Mouse (Mus musculus): ENCODE results near the gene Ppp2r5c.

Ppp2r5c gene

DNA sequence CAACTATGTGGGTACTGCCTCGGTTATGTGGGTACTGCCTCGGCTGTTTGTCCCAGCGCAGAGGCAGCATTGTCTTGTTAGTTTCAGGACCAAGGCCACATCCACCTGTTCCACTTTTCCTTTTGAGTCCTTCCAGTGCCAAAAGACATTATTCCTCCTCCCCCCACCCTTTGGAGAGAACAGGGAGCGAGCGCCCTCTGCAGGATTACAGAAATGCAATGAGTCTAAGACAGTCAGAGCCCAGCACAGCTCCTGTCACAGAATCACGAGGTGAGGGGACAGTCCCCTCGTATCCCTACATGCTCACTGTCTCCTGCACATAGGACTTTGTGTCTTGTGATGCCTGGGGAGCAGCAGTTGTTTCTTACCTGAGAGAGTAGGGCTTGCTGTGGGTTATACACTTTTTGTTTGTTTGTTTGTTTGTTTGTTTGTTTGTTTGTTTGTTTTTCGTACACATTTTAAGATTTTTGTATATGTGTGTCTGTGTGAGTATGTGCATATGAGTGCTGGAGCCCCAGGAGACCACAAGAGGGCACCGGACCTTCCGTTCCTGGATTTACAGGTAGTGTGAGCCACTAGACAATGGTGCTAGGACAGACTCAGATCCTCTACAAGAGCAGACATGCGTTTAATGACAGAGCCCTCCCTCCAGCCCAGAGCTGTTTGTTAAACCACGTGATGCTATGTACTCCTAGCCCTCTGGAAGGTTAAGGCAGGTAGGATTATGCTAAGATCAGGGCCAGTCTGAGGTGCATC is 43.2 kb downstream of the Ppp2r5c start:
- no peak for DNase-seq (ENCODE audit: low spot score)

DNA sequence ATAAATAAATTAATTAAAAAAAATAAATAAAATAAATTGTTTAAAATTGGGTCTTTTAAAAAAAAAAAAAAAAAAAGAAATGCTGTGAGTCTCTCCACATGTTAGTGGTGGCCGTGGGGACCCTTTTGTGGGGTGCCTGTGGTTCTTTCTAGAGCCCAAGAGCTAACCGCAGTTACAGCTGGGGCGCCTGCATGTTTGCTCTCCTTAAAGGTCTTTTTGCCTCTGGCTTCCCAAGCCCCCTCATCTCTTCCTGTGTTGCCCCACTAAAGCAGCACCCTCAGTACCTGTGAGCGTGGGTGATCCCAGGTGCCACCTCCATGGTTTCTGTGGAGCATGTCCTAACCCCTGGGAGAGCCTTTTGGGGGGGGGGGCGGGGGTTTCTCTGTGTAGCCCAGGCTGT is 45.5 kb downstream of the Ppp2r5c start:
- no peak for DNase-seq (ENCODE audit: low spot score)

DNA sequence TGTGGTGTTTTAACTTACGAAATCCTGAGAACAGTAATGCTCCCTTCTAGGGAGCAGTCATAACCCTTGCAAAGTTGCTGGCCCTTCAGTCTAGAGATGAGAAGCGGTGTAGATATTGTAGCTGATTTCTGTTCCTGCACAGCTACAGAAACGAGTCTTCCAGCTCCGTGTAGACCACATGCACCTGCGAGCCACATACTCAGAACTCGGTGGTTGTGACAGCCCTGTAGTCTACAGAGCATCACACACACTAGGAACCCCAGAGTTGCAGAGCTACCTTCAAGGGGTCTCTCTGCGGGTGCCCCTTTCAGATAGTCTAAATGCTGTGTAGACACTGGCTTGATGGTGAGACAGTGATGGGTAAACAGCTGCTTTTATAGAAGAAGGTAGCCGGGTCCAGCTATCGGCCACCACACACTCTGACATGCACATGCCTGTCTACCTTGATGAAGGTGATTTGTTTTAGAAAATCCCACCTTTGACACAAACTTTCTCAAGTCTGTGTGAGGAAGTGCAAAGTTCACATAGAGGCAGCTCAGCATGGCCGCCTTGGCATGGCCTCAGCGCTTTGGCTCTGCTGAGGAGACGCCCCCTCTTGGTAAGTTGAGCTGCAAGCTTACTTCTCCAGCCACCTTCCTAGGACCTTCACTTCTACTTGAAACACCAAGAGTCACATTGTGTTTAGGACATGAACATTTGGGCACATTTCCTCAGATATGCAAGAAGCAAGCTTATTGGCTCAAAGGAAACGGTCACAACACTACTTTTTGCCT is 46.9 kb downstream of the Ppp2r5c start:
- DNase-seq (ENCODE audit: low spot score), result no peak

DNA sequence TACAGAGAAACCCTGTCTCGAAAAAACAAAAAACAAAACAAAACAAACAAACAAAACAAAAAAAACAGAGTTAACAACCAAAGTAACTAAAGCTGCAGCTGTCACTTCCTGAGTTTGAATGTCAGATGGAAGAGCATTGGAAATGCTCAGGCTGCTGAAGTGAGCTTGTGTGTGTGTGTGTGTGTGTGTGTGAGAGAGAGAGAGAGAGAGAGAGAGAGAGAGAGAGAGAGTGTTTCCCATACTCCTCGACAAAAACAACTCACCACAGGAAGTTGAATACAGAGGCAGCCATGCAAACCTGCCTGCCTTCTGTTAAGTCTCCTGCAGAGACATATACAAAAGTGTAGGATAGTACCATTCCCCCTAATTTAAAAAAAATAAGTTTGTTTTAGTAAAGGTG is 47.9 kb downstream of the Ppp2r5c start:
- DNase-seq (ENCODE audit: low spot score), result no peak

DNA sequence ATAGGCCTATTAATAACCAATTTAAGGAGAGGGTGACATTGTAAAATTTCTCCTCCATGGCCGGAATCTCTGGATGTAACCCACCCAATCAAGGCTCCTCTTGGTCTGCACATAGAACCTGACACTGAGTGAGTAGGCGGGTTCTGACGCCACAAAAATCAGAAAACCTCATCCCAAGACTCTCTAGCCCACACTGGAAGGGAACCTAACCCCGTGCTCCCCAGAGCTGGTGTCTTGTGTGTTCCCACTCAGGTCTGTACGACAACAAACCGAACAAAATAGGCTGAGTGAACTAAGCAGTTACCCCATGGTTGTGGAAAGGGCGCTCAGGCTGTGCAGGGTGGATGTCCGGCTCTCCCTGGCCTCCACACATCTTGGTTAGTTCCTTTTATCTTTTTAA is 48.3 kb downstream of the Ppp2r5c start:
- no peak for DNase-seq (ENCODE audit: low spot score)

- DNase-seq (ENCODE audit: low spot score), result no peak
Measured at GRCm38 (mm10) chr12:110496016-110496415, 49.1 kb downstream of the Ppp2r5c start.

GRCm38 (mm10) chr12:110497013-110497412 is 50.1 kb downstream of the Ppp2r5c start:
- no peak for DNase-seq (ENCODE audit: low spot score)

- no peak for DNase-seq (ENCODE audit: low spot score)
Measured at GRCm38 (mm10) chr12:110497485-110497884, 50.6 kb downstream of the Ppp2r5c start.

- no peak for DNase-seq (ENCODE audit: low spot score)
Measured at GRCm38 (mm10) chr12:110498283-110499224, 51.6 kb downstream of the Ppp2r5c start.

- DNase-seq (ENCODE audit: low spot score), result no peak
Measured at GRCm38 (mm10) chr12:110499225-110499992, 52.5 kb downstream of the Ppp2r5c start.

DNA sequence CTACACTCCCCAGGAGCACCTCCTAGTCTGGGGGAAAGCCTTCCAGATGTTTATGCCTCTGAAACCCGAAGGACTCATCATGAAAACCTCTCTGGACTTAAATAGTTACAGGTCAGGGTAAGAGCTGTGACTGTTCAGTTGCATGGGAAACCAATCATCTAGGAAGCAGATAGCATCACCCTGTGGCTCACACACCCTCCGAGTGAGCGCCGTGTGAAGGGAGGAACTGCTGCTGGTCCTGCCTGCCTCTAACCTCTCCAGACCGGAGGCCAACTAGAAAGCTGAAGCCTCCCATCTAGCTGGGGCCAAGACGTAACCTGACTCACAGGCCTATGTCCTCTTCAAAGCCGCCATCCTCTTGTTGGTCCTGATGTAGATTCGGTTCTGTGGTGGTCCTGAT is 53.2 kb downstream of the Ppp2r5c start:
- no peak for DNase-seq (ENCODE audit: low spot score)

GRCm38 (mm10) chr12:110503406-110504144 is 56.7 kb downstream of the Ppp2r5c start:
- DNase-seq (ENCODE audit: low spot score), result no peak

GRCm38 (mm10) chr12:110504145-110504490 is 57.2 kb downstream of the Ppp2r5c start:
- no peak for DNase-seq (ENCODE audit: low spot score)

DNA sequence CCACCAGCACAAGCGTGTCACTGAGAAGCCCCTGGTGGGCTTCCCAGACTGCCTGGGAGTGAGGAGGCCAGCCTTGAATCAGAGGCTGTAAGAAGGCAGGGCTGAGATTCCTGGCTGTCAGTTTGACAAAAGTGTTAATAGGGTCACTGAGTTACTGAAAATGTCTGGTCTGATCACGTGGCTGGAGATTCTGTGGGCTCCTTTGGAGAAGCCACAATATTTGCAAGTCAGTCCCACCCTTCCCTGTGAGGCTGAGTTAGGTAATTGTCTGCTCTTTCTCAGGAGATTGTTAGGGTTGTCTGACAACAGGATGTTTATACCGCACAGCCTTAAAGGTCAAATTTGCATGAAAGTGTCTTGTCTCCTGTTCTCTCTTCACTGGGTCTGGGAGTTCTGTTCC is 57.9 kb downstream of the Ppp2r5c start:
- no peak for DNase-seq (ENCODE audit: low spot score)

- no peak for DNase-seq (ENCODE audit: low spot score)
Measured at GRCm38 (mm10) chr12:110506046-110506445, 59.1 kb downstream of the Ppp2r5c start.

DNA sequence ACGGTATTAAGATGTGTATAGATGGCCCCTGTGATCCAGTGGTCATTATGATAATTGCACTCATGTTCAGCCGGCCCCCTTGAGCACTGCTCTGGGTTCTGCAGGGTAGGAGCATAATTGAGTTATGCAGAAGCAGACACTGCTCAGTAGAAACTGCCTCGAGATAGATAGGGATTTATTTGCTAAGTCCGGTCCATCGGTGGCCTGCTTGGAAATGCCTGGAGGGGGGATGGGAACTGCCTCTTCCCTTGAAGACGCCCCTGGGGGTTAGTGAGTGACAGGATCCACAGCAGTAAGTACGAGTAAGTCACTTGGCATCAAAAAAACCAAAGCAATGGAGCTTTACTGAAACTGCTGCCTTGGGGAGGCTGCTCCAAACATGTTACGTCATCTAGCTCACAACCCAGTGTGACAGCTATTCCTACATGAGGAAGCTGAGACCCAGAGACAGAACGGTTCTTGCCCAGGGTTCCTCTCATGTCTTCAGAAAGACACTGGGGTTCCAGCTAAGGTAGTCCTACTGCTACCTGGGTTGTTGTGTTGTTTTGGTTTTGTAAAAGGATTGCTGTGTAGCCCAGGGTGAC is 60.9 kb downstream of the Ppp2r5c start:
- DNase-seq (ENCODE audit: low spot score), result no peak

DNA sequence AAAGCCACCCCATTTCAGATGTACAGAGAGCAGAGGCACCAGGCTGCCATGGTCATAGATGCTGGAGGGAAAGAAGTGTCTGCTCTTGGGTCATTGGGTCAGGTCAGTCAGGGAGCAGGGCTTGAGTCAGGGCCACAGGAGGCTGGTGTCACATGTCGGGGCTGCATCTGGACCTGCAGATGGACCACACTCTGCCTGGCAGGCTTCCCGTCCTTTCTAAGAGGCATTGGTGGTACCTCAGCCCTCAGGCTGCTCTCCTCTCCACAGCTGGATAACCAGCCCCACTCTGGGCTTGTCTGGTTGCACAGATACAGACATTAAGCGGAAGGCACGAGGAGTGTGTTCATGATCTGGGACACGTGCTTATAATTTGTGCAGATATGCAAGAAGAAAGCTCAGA is 61.8 kb downstream of the Ppp2r5c start:
- no peak for DNase-seq (ENCODE audit: low spot score)

DNA sequence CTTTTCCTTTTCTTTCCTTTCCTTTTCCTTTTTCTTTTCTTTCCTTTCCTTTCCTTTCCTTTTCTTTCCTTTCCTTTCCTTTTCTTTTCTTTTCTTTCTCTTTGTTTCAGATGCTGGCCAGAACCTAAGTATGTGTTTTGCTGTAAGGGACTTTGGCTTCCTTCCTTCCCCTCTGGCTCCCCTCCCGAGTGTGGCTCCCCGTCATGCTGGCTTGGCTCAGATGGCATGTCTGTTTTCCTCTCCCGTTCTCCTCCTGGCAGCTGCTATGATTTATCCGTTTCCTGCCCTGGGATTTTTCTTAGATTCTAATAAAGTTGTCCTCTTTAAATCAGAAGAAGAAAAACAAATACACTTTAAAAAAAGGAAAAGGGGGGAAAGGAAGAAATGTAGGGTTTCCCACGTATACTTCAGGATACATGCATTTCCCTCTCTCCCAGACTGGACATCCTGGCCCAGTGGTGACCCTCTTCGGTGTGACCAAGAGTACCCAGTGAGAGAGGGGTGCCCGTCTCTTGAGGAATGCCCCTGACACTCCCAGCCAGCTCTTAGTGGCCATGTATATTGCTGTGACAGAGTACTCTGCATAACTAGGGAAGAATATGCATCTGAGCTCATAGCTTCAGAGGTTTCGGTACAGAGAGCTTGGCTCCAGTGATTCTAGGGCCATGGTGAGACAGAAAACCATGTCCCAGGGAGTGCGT is 63.4 kb downstream of the Ppp2r5c start:
- DNase-seq (ENCODE audit: low spot score), result peak; percentile 70

DNA sequence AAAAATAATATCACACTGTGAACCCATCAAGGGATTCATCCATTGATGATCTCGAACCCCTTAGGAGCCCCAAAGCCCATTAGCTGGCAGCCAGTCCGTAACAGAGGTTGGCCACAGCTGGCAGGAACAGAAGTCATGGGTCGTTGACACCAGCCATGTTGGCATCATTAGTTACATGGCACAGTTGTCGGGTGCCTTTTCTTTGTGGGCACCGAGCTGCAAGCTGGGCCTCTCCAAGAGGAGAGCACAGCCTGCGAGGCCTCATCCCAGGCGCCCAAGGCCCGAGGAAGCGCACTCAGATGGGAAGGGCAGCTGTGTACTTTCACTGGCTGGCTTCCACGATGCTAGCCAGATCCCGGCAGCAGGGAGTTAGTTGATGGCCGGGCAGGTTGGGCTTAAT is 64.3 kb downstream of the Ppp2r5c start:
- DNase-seq (ENCODE audit: low spot score), result no peak

GRCm38 (mm10) chr12:110511856-110512433 is 65.0 kb downstream of the Ppp2r5c start:
- DNase-seq (ENCODE audit: low spot score), result no peak
